Mouse (Mus musculus): ENCODE results near the gene Magi1.

GRCm38 (mm10) chr6:93736071-93736470, 547.6 kb downstream of the Magi1 start:
- TF ChIP-seq CTCF (IDR thresholded peaks at IDR 0.05; ENCODE audit: low read depth, low read length), result no peak
- TF ChIP-seq POLR2A (IDR thresholded peaks at IDR 0.05; ENCODE audit: borderline replicate concordance, low read depth, low read length), result no peak

Measured in bone marrow macrophage, adult 2 months (primary cell).